Mouse (Mus musculus) urinary bladder, postnatal 36 days (tissue): ENCODE results near the gene Slc17a4.

Source experiments
- DNase-seq, 2 experiments: peaks; one replicate each; pipeline ENCODE4 v3.0.0; 2022; ENCODE audit warnings: low spot score in 2 of 2, mixed read lengths in 1 of 2

Gene Slc17a4

GRCm38 (mm10) chr13:23914376-23915167, at the start of gene Slc17a4:
Gene Slc17a4, minus strand, starts transcription at chr13:23915009.
- no peak for DNase-seq

- no peak for DNase-seq
Measured at GRCm38 (mm10) chr13:23959776-23960175, 45.0 kb upstream of the Slc17a4 start.

GRCm38 (mm10) chr13:23950928-23951327, 36.1 kb upstream of the Slc17a4 start:
- peak in 1 of 2 experiments; percentile 15 for DNase-seq

- DNase-seq, result no peak
Measured at GRCm38 (mm10) chr13:23949484-23950246, 34.9 kb upstream of the Slc17a4 start.

GRCm38 (mm10) chr13:23946254-23946653, 31.4 kb upstream of the Slc17a4 start:
- DNase-seq, result no peak

GRCm38 (mm10) chr13:23942861-23943260, 28.1 kb upstream of the Slc17a4 start:
- DNase-seq, result no peak

- DNase-seq, result no peak
Measured at GRCm38 (mm10) chr13:23940291-23940690, 25.5 kb upstream of the Slc17a4 start.

GRCm38 (mm10) chr13:23938699-23939098, 23.9 kb upstream of the Slc17a4 start:
- DNase-seq, result no peak

- no peak for DNase-seq
Measured at GRCm38 (mm10) chr13:23934211-23934520, 19.4 kb upstream of the Slc17a4 start, which contains the start of gene Hist1h2aa. Gene Hist1h2aa, plus strand, starts transcription at chr13:23934462.

GRCm38 (mm10) chr13:23933421-23934210, 18.8 kb upstream of the Slc17a4 start, which contains the start of gene Hist1h2ba:
Gene Hist1h2ba, minus strand, starts transcription at chr13:23934156.
- DNase-seq, result no peak

- DNase-seq, result no peak
Measured at GRCm38 (mm10) chr13:23930904-23931303, 16.1 kb upstream of the Slc17a4 start.

- no peak for DNase-seq
Measured at GRCm38 (mm10) chr13:23930461-23930860, 15.7 kb upstream of the Slc17a4 start.

- peak in 1 of 2 experiments; percentile 7 for DNase-seq
Measured at GRCm38 (mm10) chr13:23928637-23929036, 13.8 kb upstream of the Slc17a4 start.

GRCm38 (mm10) chr13:23925792-23926191, 11.0 kb upstream of the Slc17a4 start:
- DNase-seq, result no peak

- no peak for DNase-seq
Measured at GRCm38 (mm10) chr13:23917674-23918073, 2.9 kb upstream of the Slc17a4 start.

GRCm38 (mm10) chr13:23916132-23916531, 1.3 kb upstream of the Slc17a4 start:
- DNase-seq, result no peak

- no peak for DNase-seq
Measured at GRCm38 (mm10) chr13:23913791-23914306, 960 bp downstream of the Slc17a4 start.

- no peak for DNase-seq
Measured at GRCm38 (mm10) chr13:23911335-23911734, 3.5 kb downstream of the Slc17a4 start.

GRCm38 (mm10) chr13:23910121-23910520, 4.7 kb downstream of the Slc17a4 start:
- no peak for DNase-seq

GRCm38 (mm10) chr13:23906906-23907305, 7.9 kb downstream of the Slc17a4 start:
- no peak for DNase-seq

- no peak for DNase-seq
Measured at GRCm38 (mm10) chr13:23898242-23898641, 16.6 kb downstream of the Slc17a4 start.

GRCm38 (mm10) chr13:23893269-23893593, 21.6 kb downstream of the Slc17a4 start:
- DNase-seq, result no peak
